Mouse (Mus musculus): Measurements from ENCODE around the gene Arhgdig.

DNA sequence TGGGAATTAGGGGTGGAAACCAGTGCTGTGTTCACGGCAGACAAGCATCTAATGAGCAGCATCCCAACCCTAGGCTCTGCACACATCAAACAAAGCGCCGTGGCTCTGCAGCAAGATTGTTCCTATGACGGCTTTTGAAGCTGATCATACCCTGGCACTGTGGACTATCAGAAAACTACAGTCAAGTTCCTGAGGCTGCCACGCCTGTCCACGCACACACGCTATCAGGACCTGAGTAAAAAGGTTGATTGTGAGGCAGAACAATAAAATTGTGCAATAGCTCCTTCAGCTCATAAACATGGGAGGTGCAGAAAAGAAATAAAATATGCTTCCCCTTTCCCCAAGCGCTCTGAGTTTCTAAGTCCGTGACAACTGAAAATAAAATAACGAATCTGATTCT, 30.1 kb upstream of the Arhgdig start:
- no peak for TF ChIP-seq NRF1 (IDR thresholded peaks at IDR 0.05; ENCODE audit: insufficient read depth, low read depth, low read length, poor library complexity, severe bottlenecking)
- no peak for TF ChIP-seq CHD1 (IDR thresholded peaks at IDR 0.05; ENCODE audit: low read depth, low read length)
- peak; percentile 15; the same call in 1 of the 2 replicates for TF ChIP-seq TAL1 (IDR thresholded peaks at IDR 0.05; ENCODE audit: low read length)
- no peak for TF ChIP-seq MAX (IDR thresholded peaks at IDR 0.05; ENCODE audit: low read length)
- TF ChIP-seq CTCF (IDR thresholded peaks at IDR 0.05 in 2 of 3, conservative IDR thresholded peaks at IDR 0.05 in 1 of 3; ENCODE audit: control insufficient read depth in 1 of 3, insufficient read depth in 1 of 3, low read depth in 2 of 3, low read length in 3 of 3, poor library complexity in 1 of 3, severe bottlenecking in 1 of 3) = no peak
- TF ChIP-seq E2F4 (IDR thresholded peaks at IDR 0.05; ENCODE audit: borderline replicate concordance, low read depth, low read length) = no peak
- TF ChIP-seq GATA1 (IDR thresholded peaks at IDR 0.05; ENCODE audit: low read depth, low read length) = peak; percentile 37
- no peak for TF ChIP-seq POLR2A (IDR thresholded peaks at IDR 0.05; ENCODE audit: control insufficient read depth in 1 of 2, insufficient read depth in 1 of 2, low read depth in 1 of 2, low read length in 2 of 2, poor library complexity in 1 of 2)
- TF ChIP-seq MAZ (IDR thresholded peaks at IDR 0.05; ENCODE audit: low read depth, low read length) = no peak
- TF ChIP-seq MAFK (IDR thresholded peaks at IDR 0.05; ENCODE audit: borderline replicate concordance, low read depth, low read length) = no peak
- no peak for TF ChIP-seq ZC3H11A (IDR thresholded peaks at IDR 0.05; ENCODE audit: low read depth, low read length)
- TF ChIP-seq USF1 (IDR thresholded peaks at IDR 0.05; ENCODE audit: low read depth, low read length) = no peak
- TF ChIP-seq NELFE (IDR thresholded peaks at IDR 0.05; ENCODE audit: low read depth, low read length) = no peak
- TF ChIP-seq POLR2AphosphoS2 (IDR thresholded peaks at IDR 0.05; ENCODE audit: low read length) = no peak
